Mouse (Mus musculus): ENCODE results near the gene Gria1.

Gene Gria1

GRCm38 (mm10) chr11:57062441-57062840 is 51.3 kb downstream of the Gria1 start:
- no peak for DNase-seq (ENCODE audit: low spot score)

GRCm38 (mm10) chr11:57070196-57070901 is 59.2 kb downstream of the Gria1 start:
- DNase-seq (ENCODE audit: low spot score): no peak

GRCm38 (mm10) chr11:57072171-57072570 is 61.0 kb downstream of the Gria1 start:
- DNase-seq (ENCODE audit: low spot score): no peak

GRCm38 (mm10) chr11:57079423-57079822 is 68.2 kb downstream of the Gria1 start:
- no peak for DNase-seq (ENCODE audit: low spot score)

- no peak for DNase-seq (ENCODE audit: low spot score)
Measured at GRCm38 (mm10) chr11:57089527-57089926, 78.3 kb downstream of the Gria1 start.

- DNase-seq (ENCODE audit: low spot score): no peak
Measured at GRCm38 (mm10) chr11:57090705-57091104, 79.5 kb downstream of the Gria1 start.

- peak; percentile 33 for DNase-seq (ENCODE audit: low spot score)
Measured at GRCm38 (mm10) chr11:57091276-57091914, 80.2 kb downstream of the Gria1 start.

- DNase-seq (ENCODE audit: low spot score): no peak
Measured at GRCm38 (mm10) chr11:57100491-57100890, 89.3 kb downstream of the Gria1 start.

GRCm38 (mm10) chr11:57103751-57104254 is 92.6 kb downstream of the Gria1 start:
- no peak for DNase-seq (ENCODE audit: low spot score)

GRCm38 (mm10) chr11:57105683-57106082 is 94.5 kb downstream of the Gria1 start:
- DNase-seq (ENCODE audit: low spot score): no peak

- peak; percentile 34 for DNase-seq (ENCODE audit: low spot score)
Measured at GRCm38 (mm10) chr11:57112386-57112785, 101.2 kb downstream of the Gria1 start.

GRCm38 (mm10) chr11:57114410-57114809 is 103.2 kb downstream of the Gria1 start:
- DNase-seq (ENCODE audit: low spot score): no peak

GRCm38 (mm10) chr11:57127066-57127465 is 115.9 kb downstream of the Gria1 start:
- DNase-seq (ENCODE audit: low spot score): no peak

- DNase-seq (ENCODE audit: low spot score): no peak
Measured at GRCm38 (mm10) chr11:57140162-57140780, 129.1 kb downstream of the Gria1 start.

GRCm38 (mm10) chr11:57143681-57144080 is 132.5 kb downstream of the Gria1 start:
- no peak for DNase-seq (ENCODE audit: low spot score)

- DNase-seq (ENCODE audit: low spot score): no peak
Measured at GRCm38 (mm10) chr11:57145192-57145591, 134.0 kb downstream of the Gria1 start.

GRCm38 (mm10) chr11:57145704-57146103 is 134.5 kb downstream of the Gria1 start:
- DNase-seq (ENCODE audit: low spot score): no peak

- peak; percentile 4 for DNase-seq (ENCODE audit: low spot score)
Measured at GRCm38 (mm10) chr11:57151674-57152073, 140.5 kb downstream of the Gria1 start.

GRCm38 (mm10) chr11:57154998-57155397 is 143.8 kb downstream of the Gria1 start:
- DNase-seq (ENCODE audit: low spot score): no peak

- DNase-seq (ENCODE audit: low spot score): no peak
Measured at GRCm38 (mm10) chr11:57159412-57159811, 148.2 kb downstream of the Gria1 start.

- DNase-seq (ENCODE audit: low spot score): no peak
Measured at GRCm38 (mm10) chr11:57160076-57160475, 148.9 kb downstream of the Gria1 start.

- DNase-seq (ENCODE audit: low spot score): no peak
Measured at GRCm38 (mm10) chr11:57162931-57163330, 151.7 kb downstream of the Gria1 start.

GRCm38 (mm10) chr11:57170058-57170457 is 158.9 kb downstream of the Gria1 start:
- DNase-seq (ENCODE audit: low spot score): no peak

Measured in adipocyte (in vitro differentiated cells).